Mouse (Mus musculus): ENCODE data around the gene Gcgr.

DNA sequence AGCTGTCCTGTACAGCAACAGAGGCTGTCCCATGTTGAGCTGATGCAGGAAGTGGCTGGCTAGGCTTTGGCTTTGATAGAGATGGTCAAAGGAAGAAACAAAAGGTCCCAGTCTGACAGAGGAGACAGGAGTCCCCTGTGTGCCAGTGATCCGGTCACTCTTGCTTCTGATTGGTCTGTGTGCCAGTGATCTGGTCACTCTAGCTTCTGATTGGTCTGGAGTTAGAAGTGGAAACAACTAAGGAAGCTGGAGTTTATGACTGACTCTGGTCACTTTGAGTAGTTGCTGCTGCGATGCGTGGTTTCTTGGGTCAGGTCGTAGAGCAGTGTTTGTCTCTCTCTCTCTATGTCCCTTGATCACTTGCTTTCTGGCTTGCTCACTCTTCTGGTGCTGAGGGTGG, 28.8 kb upstream of the Gcgr start:
- TF ChIP-seq POLR2A (IDR thresholded peaks at IDR 0.05; ENCODE audit: borderline replicate concordance, control insufficient read depth, low read depth, low read length) (no peak), CTCF (IDR thresholded peaks at IDR 0.05; ENCODE audit: control insufficient read depth, insufficient read depth, low read length) (no peak)

Data from bone marrow, adult 2 months (tissue).